Mouse (Mus musculus): ENCODE data around the gene Gnb1. TPM values are rescaled to one million over a fixed set of nuclear protein-coding genes. Genes with fewer than 3 reads are reported as not detected.
"Not testable (repeated sequence)": the region's sequence is repeated elsewhere in the genome, so short reads cannot be mapped to it uniquely, and the experiment has no call there.

The Gnb1 gene
- polyA plus RNA-seq, 1 experiment from 2014 or later: 771 TPM

DNA sequence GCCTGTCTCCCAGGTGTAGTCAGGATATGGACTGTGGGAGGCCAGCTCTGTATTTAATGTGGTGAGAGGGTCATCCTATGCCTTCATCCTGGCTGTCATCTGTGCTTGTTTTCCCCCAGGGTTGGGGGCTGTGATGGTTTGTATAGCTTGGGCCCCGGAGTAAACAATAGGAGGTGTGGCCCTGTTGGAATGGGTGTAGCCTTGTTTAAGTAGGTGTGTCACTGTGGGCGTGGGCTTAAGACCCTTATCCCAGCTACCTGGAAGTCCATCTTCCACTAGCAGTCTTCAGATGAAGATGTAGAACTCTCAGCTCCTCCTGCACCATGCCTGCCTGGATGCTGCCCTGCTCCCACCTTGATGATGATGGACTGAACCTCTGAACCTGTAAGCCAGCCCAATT lies 17.4 kb upstream of the Gnb1 start:
- DNase-seq (ENCODE audit: low spot score, missing footprints): peak; percentile 23
- H3K36me3 ChIP-seq (ENCODE audit: control insufficient read depth, insufficient read depth, low read length); H3K9me3 ChIP-seq (ENCODE audit: control insufficient read depth, low read length); H3K9ac ChIP-seq (ENCODE audit: low read length); H3K27ac ChIP-seq (ENCODE audit: low read depth, low read length); H3K4me1 ChIP-seq (ENCODE audit: control insufficient read depth, insufficient read depth, low read length); H3K4me2 ChIP-seq; H3K4me3 ChIP-seq (ENCODE audit: low read depth, low read length); ATAC-seq (ENCODE audit: low FRiP score); H3K27me3 ChIP-seq (ENCODE audit: control insufficient read depth, insufficient read depth, low read length): not testable (repeated sequence)
- 62% methylated on average over 2 of the region's 2 CpGs for WGBS

DNA sequence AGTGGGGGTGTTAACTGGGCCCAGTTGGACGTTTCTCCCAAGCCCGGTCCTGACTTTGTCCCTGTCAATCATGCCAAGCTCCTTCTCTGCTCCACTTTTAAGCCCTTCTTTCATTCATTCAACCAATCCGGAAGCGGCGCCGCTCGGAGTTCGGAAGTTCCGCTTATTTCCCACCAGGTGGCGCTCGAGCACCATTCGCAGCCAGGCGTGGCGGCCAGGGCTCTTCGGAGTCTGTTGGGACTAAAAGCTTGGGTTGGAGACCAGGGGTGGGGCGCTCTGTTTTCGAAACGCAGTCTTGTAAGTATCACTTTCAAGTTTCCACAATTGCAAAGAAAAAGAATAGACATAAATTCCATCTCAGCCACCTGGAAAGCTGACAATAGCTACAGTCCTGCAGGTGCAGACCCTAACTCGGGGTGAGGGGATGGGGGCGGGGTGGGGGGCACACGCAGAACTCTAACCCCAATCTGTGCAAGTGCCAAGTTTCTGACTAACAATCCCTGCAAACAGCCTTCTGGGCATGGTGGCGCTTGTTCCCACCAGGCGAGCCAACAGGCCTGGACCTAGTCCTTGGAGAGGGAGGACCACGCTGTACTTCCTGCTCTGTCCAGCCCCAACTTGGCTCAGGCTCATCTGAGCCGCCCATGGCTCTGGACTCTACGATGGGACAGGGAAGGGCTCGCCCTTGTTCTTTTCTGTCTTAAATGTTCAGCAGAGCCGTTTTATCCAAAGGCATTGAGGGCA lies 9.6 kb upstream of the Gnb1 start:
- no peaks in the 10 kb centered on the region for H3K4me1 ChIP-seq (ENCODE audit: control insufficient read depth, insufficient read depth, low read length)
- H3K27ac ChIP-seq (ENCODE audit: low read depth, low read length): no peak overlapping the region
- peak; percentile 74 for ATAC-seq (ENCODE audit: low FRiP score)
- no peaks in the 10 kb centered on the region for H3K9me3 ChIP-seq (ENCODE audit: control insufficient read depth, low read length)
- H3K4me3 ChIP-seq (ENCODE audit: low read depth, low read length): no peak overlapping the region
- DNase-seq (ENCODE audit: low spot score, missing footprints): peak; percentile 98
- 26% methylated on average over 28 of the region's 28 CpGs for WGBS
- no peaks in the 10 kb centered on the region for H3K27me3 ChIP-seq (ENCODE audit: control insufficient read depth, insufficient read depth, low read length)
- H3K9ac ChIP-seq (ENCODE audit: low read length): peak overlapping the region; percentile 18; the same call in 1 of the 2 replicates
- no peaks in the 10 kb centered on the region for H3K36me3 ChIP-seq (ENCODE audit: control insufficient read depth, insufficient read depth, low read length)
- H3K4me2 ChIP-seq: peak overlapping the region; percentile 19; the same call in 1 of the 2 replicates

DNA sequence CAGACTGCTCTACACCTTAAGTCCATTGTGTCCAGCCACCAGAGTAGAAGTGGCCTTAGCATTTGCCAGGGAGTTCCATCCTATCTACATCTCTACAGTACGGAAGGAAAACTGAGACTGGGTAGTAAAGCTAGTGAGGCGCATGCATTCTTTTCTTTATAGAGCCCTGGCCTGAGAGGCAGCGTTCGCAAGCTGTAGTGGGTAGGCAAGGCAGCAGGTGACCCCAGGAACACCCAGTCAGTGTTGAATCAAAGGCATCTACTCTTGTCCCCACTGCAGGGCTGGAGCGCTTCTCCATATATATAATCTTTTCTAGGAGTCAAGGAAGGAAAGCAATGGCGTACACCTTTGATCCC lies 9.1 kb upstream of the Gnb1 start:
- Histone ChIP-seq H3K9ac (ENCODE audit: low read length) (no peak overlapping the region), H3K27me3 (ENCODE audit: control insufficient read depth, insufficient read depth, low read length) (no peaks in the 10 kb centered on the region; the same call in 1 of the 2 replicates), H3K9me3 (ENCODE audit: control insufficient read depth, low read length) (no peaks in the 10 kb centered on the region), H3K36me3 (ENCODE audit: control insufficient read depth, insufficient read depth, low read length) (no peaks in the 10 kb centered on the region), H3K27ac (ENCODE audit: low read depth, low read length) (no peak overlapping the region), H3K4me2 (no peak overlapping the region), H3K4me1 (ENCODE audit: control insufficient read depth, insufficient read depth, low read length) (no peaks in the 10 kb centered on the region), H3K4me3 (ENCODE audit: low read depth, low read length) (no peak overlapping the region)
- 96% methylated on average over 6 of the region's 6 CpGs for WGBS
- DNase-seq (ENCODE audit: low spot score, missing footprints) (peak; percentile 73), ATAC-seq (ENCODE audit: low FRiP score) (no peak)

DNA sequence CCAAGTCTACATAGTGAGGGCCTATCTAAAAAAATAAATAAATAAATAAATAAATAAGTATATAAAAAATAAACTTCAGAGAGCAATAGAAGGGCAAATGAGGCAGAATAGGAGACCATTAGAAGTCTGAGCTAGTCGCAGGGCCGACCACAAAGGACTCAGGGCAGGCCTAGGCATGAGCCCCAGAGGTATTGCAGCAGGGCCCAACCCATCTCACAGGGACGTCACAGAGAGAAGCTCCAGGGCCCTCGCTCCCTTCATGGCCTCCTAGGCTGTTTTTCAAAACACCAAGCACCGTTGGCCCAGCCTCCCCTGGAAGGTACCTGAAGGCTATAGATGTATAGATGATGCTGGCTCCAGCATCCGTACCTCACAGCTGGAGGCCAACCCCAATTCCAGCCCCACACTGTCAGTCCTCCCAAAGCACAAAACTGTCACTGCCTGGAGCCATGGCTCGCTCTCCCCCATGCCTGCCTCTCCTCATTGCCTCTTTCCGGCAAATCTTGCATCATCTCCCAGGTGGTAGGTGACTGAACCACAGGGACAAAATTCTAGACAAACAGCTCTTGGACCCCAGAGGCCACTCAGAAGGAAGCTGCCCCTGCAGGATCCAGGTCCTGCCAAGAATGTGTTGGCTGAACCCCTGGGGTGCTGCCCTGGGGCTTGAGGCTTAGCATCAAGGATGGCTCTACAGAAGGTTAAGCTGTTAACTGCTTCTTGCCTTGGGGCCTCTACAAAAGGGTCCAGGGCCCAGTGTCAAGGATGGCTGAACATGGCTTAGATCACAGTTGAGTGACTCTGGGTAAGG lies 8.2 kb upstream of the Gnb1 start:
- Histone ChIP-seq H3K4me3 (ENCODE audit: low read depth, low read length) (no peak overlapping the region), H3K9me3 (ENCODE audit: control insufficient read depth, low read length) (no peaks in the 10 kb centered on the region), H3K4me2 (no peak overlapping the region), H3K27me3 (ENCODE audit: control insufficient read depth, insufficient read depth, low read length) (no peaks in the 10 kb centered on the region; the same call in 1 of the 2 replicates), H3K27ac (ENCODE audit: low read depth, low read length) (no peak overlapping the region), H3K36me3 (ENCODE audit: control insufficient read depth, insufficient read depth, low read length) (no peaks in the 10 kb centered on the region), H3K9ac (ENCODE audit: low read length) (no peak overlapping the region), H3K4me1 (ENCODE audit: control insufficient read depth, insufficient read depth, low read length) (no peaks in the 10 kb centered on the region)
- WGBS: 56% methylated on average over 8 of the region's 8 CpGs
- DNase-seq (ENCODE audit: low spot score, missing footprints): no peak
- ATAC-seq (ENCODE audit: low FRiP score): no peak

DNA sequence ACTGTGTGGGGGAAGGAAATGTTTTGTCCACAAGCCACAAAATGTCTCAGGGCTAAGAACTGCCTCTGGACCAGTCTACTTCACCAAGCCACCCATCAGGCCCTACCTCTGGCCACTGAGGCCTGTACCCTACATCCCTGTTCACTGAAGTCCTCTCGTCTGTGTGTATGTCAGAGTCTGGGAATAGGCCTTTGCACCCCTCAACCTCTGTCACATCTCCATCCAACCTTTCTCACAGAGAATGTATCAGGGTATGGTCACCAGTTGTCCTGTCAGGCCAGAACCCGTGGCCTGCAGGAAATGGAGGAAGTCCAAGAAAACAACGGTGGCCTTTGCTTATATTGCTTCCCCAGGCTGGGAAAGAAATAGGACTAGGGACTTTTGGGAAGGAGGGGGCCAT lies 5.6 kb upstream of the Gnb1 start:
- no peak for DNase-seq (ENCODE audit: low spot score, missing footprints)
- no peak overlapping the region for H3K9ac ChIP-seq (ENCODE audit: low read length)
- H3K4me2 ChIP-seq: no peak overlapping the region
- no peaks in the 10 kb centered on the region for H3K36me3 ChIP-seq (ENCODE audit: control insufficient read depth, insufficient read depth, low read length)
- 90% methylated on average over 3 of the region's 3 CpGs for WGBS
- no peak for ATAC-seq (ENCODE audit: low FRiP score)
- no peak overlapping the region for H3K27ac ChIP-seq (ENCODE audit: low read depth, low read length)
- no peaks in the 10 kb centered on the region; the same call in 1 of the 2 replicates for H3K27me3 ChIP-seq (ENCODE audit: control insufficient read depth, insufficient read depth, low read length)
- no peak overlapping the region for H3K4me3 ChIP-seq (ENCODE audit: low read depth, low read length)
- H3K9me3 ChIP-seq (ENCODE audit: control insufficient read depth, low read length): no peaks in the 10 kb centered on the region
- H3K4me1 ChIP-seq (ENCODE audit: control insufficient read depth, insufficient read depth, low read length): peaks cover 3% of the 10 kb centered on the region

DNA sequence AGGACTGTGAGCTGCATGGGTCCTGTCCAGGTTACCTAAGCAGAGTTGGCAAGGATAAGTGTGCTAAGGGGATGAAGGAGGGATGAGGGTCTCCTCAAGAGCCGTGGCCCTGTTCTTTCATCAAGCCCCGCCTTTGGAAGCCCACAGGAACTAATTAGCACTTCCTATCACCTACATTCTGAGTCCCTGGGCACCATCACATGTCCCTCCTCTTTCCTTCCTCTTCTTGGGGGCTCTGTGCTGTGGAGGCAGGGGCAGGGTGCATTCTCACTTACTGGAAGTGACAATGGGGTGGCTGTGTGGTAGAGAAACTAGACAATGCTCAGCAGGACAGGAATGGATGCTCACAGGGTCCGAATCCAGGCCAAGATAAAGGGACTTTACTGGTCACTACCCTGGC lies 3.4 kb upstream of the Gnb1 start:
- H3K36me3 ChIP-seq (ENCODE audit: control insufficient read depth, insufficient read depth, low read length): no peaks in the 10 kb centered on the region
- H3K9me3 ChIP-seq (ENCODE audit: control insufficient read depth, low read length): no peaks in the 10 kb centered on the region
- DNase-seq (ENCODE audit: low spot score, missing footprints) (no peak), ATAC-seq (ENCODE audit: low FRiP score) (no peak)
- no peaks in the 10 kb centered on the region; the same call in 1 of the 2 replicates for H3K27me3 ChIP-seq (ENCODE audit: control insufficient read depth, insufficient read depth, low read length)
- no peak overlapping the region for H3K4me3 ChIP-seq (ENCODE audit: low read depth, low read length)
- no peak overlapping the region for H3K9ac ChIP-seq (ENCODE audit: low read length)
- H3K4me2 ChIP-seq: no peak overlapping the region
- WGBS: 49% methylated on average over 3 of the region's 3 CpGs
- peaks cover 7% of the 10 kb centered on the region for H3K4me1 ChIP-seq (ENCODE audit: control insufficient read depth, insufficient read depth, low read length)
- no peak overlapping the region for H3K27ac ChIP-seq (ENCODE audit: low read depth, low read length)

DNA sequence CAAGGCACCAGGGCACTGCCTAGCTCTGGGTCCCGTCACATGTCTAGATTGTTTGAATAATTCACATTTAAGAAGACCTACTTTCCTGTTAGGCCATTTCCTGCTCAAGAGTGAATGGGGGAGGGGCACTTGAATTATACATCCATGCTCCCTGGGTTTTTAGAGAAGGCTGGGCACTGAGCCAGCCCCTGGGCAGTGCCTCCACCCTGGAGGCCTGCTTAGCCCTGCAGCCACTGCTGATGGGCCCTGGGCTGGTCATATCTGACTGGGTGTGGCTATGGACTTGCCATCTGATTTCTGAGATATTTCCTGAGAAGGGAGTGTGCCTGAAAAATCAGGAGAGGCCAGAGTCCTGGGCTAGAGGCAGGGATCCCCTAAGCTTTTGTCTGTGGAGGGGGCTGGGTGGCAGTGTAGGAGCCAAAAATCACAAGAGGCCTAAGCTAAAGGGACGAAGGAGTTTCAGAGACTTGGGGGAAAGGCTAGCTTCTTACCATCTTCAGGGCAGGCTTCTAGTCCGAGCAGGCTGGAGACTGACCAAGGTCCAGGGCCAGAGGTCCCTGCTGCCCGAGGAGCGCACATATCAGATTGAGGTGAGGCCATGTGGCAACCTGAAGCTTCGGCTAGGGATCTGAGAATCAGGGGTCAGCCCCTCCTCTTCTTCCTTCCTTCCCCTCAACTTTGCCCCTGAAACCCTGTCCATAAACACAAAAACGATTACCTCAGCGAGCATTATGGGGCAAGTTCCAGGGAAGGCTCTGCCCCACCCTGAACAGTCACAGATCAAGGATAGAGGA lies 2.7 kb upstream of the Gnb1 start:
- DNase-seq (ENCODE audit: low spot score, missing footprints) (no peak), ATAC-seq (ENCODE audit: low FRiP score) (no peak)
- peaks cover 10% of the 10 kb centered on the region for H3K4me1 ChIP-seq (ENCODE audit: control insufficient read depth, insufficient read depth, low read length)
- H3K36me3 ChIP-seq (ENCODE audit: control insufficient read depth, insufficient read depth, low read length): no peaks in the 10 kb centered on the region
- no peak overlapping the region for H3K27ac ChIP-seq (ENCODE audit: low read depth, low read length)
- no peaks in the 10 kb centered on the region; the same call in 1 of the 2 replicates for H3K27me3 ChIP-seq (ENCODE audit: control insufficient read depth, insufficient read depth, low read length)
- no peak overlapping the region for H3K4me3 ChIP-seq (ENCODE audit: low read depth, low read length)
- H3K4me2 ChIP-seq: no peak overlapping the region
- 80% methylated on average over 8 of the region's 8 CpGs for WGBS
- no peaks in the 10 kb centered on the region for H3K9me3 ChIP-seq (ENCODE audit: control insufficient read depth, low read length)
- 0 out of 2 replicates have a peak overlapping the region, but pooled peaks have one; percentile 16 for H3K9ac ChIP-seq (ENCODE audit: low read length)

DNA sequence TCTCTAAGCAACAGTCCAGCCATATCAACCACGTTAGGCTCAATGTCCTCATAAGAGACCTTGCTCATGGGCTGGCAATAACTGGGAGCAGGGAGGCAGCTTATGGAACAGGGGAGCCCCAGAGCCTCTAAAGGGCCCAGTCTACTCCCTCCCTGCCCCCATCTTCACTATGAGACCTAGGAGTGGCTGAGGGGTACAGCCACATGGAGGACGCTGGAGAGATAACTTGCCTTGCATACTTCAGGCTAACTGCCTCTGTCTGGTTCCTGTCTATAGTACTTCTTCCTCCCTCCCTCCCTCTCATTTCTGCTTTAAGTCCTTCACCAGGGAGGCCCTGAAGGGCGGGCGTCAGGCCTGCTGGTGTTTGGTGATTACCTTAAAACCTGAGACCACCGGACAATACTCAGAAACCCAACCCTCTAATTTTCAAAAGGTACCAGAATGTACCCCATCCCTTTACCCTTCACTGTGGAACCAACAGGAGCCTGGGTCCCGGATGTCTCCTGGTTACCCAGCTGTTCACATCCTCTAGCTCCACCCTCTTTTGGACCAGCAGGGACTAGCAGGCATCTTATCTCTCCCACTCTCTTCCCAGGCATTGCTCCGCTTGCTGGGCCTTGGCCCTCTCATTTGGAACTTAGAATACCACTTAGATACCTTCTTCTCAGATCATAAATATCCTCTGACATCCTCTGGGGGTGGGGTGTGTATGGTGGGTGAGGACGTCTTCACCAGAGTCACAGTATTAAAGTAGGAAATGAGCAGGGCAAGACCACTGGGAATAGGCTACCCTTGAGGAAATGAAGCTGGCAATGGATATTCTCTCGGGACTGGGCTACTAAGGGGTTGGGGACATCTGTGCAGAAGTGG lies 1.8 kb upstream of the Gnb1 start:
- Histone ChIP-seq H3K27ac (ENCODE audit: low read depth, low read length) (no peak overlapping the region), H3K9ac (ENCODE audit: low read length) (no peak overlapping the region), H3K36me3 (ENCODE audit: control insufficient read depth, insufficient read depth, low read length) (no peaks in the 10 kb centered on the region), H3K9me3 (ENCODE audit: control insufficient read depth, low read length) (no peaks in the 10 kb centered on the region), H3K4me2 (no peak overlapping the region), H3K4me3 (ENCODE audit: low read depth, low read length) (no peak overlapping the region), H3K27me3 (ENCODE audit: control insufficient read depth, insufficient read depth, low read length) (no peaks in the 10 kb centered on the region; the same call in 1 of the 2 replicates), H3K4me1 (ENCODE audit: control insufficient read depth, insufficient read depth, low read length) (peaks cover 19% of the 10 kb centered on the region)
- 87% methylated on average over 9 of the region's 9 CpGs for WGBS
- DNase-seq (ENCODE audit: low spot score, missing footprints) (no peak), ATAC-seq (ENCODE audit: low FRiP score) (no peak)

Data from midbrain, embryonic 11.5 days (tissue).